Mouse (Mus musculus) spleen, embryonic (tissue): ENCODE results near the gene Tst.

Experiments used
- CTCF ChIA-PET: fragments of 350-600 bp; sonication (Branson Sonifier 250); formaldehyde crosslinking; loops from one replicate; lab custom pipeline; 2022; lab: Charles Lee

The Tst gene

DNA sequence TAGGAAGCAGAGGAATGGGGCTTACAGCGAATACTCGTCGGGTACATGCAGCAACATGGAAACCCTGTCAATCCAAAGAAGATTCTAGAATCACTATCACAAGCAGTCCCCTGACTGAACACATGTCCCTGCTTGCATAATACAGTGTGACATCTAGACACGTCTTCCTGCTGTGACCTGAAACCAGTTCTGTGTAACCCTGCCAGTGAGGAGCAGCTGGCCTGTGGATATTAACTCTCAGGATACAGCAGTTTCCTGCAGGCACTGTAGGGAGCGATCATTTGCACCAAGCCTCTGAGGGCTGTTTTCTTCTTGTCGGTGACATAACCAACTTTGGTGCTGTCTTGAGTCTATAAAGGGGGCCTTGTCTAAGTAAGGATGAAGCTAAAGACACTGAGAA lies 4.4 kb downstream of the Tst start:
- CTCF ChIA-PET = no interaction called here

DNA sequence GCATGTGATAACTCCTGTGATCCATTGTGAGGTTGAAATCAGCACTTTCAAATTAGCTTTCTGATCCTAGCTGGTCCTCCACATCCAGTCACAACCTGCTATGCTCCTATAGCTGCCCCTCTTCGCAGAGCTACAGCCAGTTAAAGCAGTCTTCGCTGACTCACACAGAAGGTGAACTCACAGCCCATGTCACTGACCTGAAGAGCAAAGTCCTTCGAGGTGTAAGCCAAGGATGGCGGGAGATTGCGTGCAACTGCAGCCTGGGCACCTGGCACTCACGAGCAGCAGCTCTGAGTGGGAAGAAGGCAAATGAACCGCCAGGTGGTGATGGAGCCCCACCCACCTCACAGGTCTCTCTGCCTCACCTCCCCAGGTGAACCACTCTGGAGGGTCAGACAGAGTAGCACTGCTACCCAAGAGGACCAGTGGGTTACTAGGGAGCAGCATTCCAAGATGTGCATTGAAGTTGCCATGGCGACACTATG lies 10.2 kb downstream of the Tst start, which contains the start of gene Tex33:
Gene Tex33 (minus strand): TSS at position 435 of the 485 bp plus-strand sequence.
- CTCF ChIA-PET = no interaction called here

DNA sequence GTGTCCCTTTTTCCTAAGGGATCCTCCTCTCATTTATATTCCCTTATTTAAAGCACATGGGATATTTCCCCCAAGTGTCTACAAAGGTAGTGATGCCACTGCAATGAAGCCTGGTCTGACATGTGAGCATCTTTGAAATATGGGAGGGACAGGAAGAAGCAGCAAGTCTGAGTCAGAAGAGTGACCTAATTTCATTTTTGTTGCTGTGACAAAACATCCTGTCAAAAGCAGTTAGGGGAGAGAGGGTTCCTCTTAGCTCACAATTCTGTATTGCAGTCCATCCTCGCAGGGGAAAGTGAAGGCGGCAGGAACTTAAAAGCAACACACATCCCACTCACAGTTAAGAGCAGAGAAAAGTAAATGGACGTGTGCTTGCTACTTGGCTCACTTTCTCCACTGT lies 14.9 kb downstream of the Tst start:
- CTCF ChIA-PET = no interaction called here

DNA sequence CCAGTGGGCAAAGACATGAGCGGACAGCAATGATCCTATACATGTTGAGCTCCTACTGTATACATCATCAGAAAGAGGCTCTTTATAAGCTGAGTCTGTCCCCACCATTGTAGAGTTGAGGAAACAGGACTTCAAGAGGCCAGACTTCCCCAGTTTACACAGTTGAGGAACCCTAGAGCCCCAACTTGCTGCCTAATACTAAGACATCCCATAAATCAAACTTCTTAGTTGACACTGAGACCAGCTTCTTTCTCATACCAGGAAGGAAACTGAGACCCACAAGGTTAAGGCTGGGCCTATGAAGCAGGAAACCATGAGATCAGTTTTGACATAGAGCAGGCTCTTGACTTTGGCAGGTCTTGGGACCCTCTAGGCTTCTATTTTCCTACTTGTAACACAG lies 20.1 kb downstream of the Tst start:
- CTCF ChIA-PET = no interaction called here

DNA sequence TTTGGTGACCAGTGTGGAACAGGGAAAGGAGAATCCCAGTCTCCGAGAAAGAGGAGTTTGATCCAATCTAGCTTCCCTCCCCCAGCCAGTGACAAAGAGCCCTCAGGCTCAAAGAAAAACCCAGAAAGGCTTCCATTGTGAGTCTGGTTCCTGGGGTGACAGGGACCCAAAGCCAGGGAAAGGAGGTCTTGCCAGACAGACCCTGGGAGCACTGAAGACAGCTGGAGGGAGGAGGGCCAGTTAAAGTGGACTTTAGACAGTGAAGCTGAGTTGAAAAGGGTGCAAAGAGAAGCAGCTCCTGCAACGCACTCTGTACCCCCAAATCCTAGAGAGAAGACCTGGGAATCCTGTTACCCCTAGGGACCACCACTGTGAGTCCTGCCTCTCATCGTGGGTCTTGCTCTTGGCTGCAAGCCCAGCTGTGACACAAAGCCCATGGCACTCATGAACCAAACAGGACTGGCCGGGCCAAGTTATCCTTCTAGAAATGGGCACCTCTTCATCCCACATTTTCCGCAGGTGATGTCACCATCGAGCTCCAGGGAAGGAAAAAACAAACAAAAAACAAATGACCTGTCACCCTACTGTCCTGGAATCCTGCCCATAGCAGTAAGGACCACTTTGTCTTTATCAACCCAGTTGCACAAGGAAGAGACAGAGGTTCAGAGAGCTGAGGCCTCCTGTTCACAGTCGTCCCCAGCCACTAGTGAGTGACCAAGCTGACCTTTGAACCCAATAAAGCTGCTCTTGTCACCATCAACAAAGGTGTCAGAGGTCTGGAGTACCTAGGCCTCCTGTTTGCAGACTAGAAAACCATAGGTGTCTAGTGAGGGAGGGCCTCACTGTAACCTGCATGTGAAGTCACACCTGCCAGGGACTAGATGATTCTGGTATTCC lies 21.2 kb downstream of the Tst start:
- CTCF ChIA-PET = no interaction called here

DNA sequence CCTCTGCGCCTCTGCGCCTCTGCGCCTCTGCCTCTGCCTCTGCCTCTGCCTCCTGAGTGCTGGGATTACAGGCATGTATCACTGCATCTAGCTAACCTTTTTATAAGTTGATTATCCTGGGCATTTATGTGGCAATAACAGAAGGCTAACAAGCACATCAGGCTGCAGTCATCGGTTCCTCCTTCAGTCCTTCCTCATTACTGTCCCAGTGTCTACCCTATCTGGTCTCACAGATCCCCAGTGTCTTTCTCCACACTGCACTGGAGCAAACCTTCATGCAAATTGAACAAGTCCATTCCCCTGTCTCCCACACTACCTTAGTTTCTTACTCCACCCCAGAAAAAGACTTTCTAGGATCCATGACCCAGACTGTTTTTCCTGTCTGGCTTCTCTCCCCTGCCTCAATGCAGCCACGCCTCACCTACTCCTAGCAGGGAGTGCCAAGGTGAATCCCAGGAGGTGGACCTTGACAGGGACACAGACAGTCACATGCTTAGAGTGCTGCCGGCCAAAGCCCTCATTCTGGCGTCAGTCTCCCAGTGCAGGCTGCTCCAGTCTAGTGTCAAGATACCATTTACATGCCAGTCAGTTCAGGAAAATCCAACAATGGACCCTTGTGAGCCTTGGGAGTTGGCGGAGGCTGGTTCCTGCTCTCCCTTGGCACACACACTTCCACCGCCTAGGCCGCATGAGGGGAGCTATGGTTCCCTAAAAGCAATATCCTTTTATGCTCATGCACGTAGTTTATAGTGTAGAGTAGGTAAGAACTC lies 22.1 kb downstream of the Tst start:
- CTCF ChIA-PET = no interaction called here

DNA sequence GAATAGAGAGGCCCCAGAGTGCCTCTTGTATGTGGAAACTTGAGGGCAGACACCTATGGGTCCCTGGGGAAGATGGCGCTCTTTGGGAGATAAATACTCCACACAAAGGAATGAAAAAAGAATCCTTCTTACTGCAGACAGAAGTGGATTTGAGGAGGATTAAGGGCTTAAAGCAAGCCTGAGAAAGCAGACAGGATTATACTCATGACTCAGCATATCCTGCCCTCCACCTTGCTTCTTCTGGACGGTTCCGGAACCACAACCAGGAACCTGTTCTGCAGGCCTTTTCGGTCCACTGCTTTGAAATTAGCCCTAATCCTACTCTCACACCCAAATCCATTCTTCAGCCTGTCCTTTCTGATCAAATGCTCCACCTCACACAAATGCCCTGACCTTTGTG lies 23.6 kb downstream of the Tst start:
- CTCF ChIA-PET = no interaction called here

DNA sequence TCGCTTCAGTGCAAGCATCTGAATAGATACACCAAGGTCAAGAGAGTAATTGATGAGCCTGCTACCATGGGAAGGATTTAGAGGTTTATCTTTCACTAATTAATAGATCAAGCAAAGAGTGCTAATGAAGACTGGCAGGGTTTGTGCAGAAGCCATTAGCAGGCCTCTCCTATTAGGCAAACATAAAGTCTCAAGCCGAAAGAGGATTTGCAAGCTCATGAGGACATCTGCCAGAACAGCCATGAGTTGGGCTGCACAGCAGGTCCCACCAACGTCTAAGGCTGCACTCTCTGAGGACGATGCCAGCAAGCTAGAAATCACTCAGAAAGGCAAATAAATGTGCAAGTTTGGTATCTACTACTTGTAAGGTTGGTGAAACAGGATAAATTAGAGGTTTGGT lies 25.0 kb downstream of the Tst start:
- CTCF ChIA-PET = no interaction called here

DNA sequence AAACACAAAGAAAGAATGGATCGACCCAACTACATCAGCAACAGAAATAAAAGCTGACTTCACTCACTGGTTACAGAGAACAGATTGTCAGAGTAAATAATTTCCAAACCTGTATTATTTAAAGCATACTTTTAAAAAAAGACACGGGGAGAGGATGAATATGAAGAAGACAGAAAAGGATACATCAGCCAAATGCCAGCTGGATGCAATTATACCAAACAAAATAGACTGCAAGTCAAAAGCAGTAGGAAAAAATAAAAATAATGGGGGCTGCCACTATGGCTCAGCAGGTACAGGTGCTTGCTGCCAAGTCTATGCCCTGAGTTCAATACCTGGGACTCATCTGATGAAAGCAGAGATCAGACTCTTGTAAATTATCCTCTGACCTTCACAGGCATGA lies 25.5 kb downstream of the Tst start:
- CTCF ChIA-PET = no interaction called here

DNA sequence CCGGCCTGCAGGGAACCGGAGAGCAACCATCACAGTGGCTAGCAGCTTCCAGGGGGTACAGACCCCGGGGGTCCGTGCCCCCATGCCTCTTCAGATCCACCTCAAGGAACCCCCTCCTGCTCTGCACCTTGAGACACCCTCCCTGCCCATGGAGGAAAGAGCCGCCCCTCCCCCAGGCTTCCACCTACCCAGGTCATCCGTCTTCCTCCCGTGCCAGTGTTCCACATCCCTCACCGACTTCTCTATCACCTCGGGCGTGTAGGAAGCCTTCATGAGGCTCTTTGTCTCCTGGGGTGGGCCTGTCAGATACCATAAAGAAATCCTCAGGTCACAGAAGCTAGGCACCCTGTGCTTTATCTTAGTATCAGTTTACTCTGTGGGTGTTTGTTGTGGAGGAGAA lies 27.2 kb downstream of the Tst start:
- CTCF ChIA-PET = no interaction called here

DNA sequence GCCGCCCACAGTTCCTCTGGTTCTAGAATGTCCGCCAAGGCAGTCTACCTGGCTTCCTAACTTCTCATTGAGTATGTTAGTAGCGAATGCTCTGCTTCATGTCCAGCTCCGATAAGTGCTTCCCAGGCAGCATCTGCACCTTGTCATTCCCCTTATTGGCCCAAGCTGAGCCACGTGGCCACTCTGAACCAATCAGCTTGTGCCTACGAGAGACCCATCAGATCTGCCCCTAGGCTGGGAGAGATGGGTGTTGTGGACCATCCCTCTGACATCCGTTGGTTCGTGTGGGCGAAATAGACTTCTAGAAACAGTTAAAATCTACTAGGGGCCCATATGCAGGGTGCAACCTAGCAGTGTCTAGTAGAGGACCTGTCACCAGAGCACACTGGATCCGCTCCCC lies 27.8 kb downstream of the Tst start:
- CTCF ChIA-PET = no interaction called here

DNA sequence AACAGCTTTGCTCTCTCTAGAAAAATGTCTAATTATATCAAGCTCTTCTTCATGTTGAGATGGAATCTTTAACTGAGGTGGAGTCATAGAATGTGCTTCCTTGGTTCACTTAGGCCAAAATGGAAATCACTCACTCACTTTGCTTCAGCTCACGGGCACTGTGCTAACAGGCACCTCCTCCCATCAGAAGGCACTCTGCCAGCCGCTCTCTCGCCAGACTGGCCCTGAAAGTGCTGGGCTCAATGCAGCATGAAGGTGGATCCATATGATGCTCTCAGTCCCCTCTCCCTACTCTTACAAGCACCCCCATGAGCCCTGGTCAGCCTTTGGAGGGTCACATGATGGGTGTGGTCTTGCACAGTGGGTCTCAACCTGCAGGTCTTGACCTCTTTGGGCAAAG lies 31.5 kb downstream of the Tst start:
- CTCF ChIA-PET = no interaction called here

DNA sequence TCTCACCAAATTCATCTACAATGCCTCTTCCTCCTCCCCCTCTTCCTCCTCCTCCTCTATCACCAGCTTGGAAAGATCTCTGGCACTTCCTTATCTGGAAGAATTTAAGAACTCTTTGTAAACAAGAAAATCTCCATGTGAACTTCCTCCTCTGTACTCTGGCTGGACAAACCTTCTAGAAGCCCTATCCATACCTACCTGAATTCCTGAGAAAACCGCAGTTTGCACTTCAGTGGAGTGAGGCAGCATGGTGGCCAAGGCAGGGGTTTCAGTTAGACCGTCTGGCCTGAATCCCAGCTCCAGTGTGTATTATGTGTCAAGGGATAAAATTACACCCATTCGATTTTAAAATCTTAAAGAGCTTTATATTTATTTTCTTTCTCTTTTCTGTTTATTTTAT lies 32.9 kb downstream of the Tst start:
- CTCF ChIA-PET = no interaction called here

DNA sequence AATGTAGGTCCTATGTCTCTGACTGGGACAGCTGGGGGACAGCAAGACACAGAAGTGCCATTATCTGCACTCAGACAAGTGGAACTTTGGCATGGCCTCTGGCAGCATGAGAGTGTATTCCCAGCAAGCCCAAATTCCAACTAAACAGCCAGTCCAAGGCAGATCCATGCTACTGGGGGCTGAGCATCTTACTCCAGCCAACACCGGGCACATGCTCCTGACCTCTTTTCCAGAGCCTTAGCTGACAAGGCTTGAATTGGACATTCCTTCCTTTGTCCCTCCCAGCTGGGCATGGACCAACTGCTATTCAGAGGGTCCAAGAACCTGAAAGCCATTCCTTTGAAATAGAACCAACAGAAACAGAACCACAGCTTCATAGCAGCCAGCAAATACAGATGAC lies 36.1 kb downstream of the Tst start:
- CTCF ChIA-PET = interaction anchor here (1.0 kb wide), 1 partner anchor 112 kb away, joined by 3 read pairs; no protein-coding TSS in a partner anchor

DNA sequence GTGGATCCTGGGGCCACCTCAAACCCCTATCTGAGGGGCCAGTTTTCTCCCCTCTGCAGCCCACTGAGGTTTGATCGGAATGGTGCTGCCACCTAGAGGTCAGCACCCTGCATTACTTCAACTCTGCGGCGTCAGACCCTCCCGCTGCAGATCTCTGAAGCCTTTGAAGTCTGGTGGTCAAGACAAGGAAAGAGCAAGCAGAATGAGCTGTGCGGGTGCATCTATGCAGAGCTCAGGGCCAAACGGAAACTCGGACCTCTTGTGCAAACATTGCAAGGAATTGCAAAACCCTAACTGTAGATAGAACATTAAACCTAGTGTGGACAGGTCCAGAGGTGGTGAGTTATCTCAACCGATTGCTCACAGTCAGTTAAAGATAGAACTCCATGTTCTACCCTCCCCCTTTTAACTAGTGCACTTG lies 36.8 kb downstream of the Tst start:
- CTCF ChIA-PET = interaction anchor here (0.6 to 1.4 kb wide), 6 partner anchors 14 to 193 kb away, joined by 3 to 5 read pairs (median 4); no protein-coding TSS in a partner anchor

DNA sequence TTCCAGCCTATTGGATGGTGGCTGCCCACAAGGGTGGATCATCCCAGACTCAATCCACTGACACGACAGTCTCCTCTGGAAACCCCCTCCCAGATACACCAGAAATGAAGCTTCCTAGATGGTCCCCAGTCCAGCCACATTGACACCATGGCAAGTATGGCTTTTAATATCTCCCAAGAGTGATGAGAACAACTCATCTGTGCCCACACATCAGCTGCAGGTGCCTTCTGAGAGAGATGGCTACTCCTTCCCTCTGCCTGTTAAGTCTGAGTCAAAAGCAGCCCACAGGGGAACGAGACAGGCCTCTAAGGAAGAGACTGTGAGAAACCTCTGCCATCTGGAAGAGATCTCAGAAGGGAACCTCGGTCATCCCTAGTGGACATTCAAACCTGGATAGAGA lies 37.9 kb downstream of the Tst start:
- CTCF ChIA-PET = interaction anchor here (1.1 to 1.4 kb wide), 2 partner anchors 13 to 189 kb away, joined by 4 to 5 read pairs; no protein-coding TSS in a partner anchor

DNA sequence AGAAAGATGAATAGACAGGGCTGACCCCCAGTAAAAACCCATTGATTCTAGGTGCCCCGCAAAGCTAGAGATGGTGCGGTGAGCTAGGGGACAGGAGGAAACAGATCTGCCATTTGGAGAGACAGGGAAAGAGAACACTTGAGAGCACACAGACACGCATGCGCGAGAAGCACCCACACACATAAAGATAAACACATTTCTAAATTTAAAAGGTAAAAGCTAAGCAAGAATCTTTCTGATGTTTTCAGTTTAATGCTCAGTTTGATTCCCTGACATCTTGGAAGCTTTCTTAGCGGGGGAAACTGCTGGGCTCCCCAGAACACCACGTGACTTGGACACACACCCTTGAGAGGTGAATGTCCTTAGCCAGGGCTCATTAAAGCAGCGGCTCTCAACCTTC lies 38.8 kb downstream of the Tst start:
- CTCF ChIA-PET = no interaction called here

DNA sequence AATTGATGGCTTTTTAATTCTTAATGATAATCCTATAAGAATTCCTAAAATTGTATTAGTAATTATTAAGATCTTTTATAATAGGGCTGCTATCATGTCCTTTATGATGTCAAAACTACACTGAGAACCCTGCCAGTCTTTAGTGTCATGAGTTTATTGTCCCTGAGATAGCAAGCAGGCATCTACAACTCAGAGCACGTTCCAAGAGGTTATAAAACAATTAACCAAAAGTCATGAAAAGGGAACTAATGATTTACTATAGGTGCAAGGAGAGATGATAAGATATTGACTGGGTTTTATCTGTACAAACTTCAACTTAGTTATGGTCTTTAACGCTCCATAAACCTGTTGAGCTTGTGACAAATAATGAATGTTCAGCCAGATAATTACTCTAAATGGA lies 39.8 kb downstream of the Tst start:
- CTCF ChIA-PET = interaction anchor here (0.7 kb wide), 1 partner anchor 145 kb away, joined by 7 read pairs; no protein-coding TSS in a partner anchor

DNA sequence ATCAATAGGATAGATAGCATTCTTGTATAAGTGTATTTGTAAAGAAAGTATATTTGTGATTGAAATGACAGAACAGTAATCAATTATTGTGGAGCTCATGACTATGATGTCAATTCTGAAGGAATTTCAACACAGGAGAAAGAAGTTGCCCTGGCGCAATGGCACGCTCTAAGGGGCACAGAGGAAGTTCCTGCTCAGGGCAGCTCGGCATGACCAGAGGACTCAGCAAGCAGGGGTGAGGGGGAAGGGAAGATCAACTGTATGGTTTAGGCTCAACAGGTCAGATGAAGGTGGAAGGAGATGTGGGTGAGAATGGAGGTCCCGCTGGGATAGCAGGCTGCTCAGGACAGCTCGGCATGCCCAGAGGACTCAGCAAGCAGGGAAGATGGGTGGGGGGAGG lies 50.2 kb downstream of the Tst start:
- CTCF ChIA-PET = interaction anchor here (0.6 to 1.2 kb wide), 3 partner anchors 11 to 514 kb away, joined by 3 to 4 read pairs (median 4); no protein-coding TSS in a partner anchor

DNA sequence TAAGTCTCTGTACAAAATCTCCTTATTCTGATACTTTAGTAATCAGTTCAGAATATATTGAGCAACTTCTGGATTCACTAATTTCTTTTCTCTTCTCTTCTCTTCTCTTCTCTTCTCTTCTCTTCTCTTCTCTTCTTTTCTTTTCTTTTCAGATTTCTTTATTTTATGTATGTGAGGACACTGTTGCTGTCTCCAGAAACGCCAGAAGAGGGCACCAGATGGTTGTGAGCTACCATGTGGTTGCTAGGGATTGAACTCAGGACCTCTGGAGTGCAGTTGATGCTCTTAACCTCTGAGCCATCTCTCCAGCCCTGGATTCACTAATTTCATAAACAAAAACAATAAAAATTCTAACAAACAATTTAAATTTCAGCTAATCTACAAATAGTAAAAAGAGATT lies 50.7 kb downstream of the Tst start:
- CTCF ChIA-PET = interaction anchor here (0.9 to 1.2 kb wide), 2 partner anchors 10 to 13 kb away, joined by 4 read pairs; no protein-coding TSS in a partner anchor

DNA sequence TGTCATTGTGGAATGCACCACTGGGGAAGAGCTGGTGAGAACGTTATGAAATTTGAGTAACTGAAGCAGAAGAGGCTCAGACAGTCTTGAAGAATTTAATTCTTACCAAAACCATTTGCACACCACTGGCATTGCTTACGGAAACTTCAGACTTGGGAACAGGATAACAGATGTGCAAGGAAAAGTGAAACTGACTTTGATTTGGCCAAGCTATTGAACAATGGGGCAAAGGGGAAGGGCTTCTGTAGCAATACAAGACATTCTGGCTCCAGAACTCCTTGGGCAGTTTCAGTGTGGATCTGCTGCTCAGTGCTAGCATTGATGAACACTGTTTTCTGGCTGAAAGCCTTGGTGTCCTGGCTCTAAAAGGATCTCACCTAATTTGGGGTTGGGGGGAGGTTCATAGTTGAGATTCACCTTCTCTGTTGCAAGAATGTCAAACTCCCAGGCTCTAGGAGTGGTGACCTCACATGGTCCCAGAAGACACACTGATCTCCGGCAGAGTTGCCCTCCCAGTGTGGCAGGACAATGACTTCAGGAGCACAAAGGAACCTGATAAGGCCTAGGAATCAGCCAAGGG lies 54.0 kb downstream of the Tst start:
- CTCF ChIA-PET = no interaction called here
